Mouse (Mus musculus): ENCODE data around the gene Cacna2d1. TPM values are rescaled to one million over a fixed set of nuclear protein-coding genes. Genes with fewer than 3 reads are reported as not detected.

Gene Cacna2d1
- polyA plus RNA-seq, 1 experiment: 6.2 TPM

DNA sequence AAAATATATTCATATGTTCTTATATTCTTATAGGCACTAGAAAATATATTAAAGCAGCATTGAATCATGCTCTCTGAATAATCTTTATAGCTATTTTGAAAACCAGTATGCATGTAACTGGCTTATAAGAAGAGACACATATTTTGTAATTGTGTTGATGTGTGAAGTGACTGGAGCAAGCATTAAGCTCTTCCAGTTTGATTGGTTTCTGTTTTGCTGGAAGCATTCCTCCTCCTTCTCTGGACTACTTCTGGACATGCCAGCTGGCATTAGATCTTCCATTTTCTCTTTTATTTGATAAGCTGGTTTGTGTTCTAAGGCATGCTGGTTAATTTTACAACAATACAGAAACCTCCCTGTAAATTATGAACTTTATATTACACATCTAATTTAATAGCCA, 228.8 kb downstream of the Cacna2d1 start:
- DNase-seq (ENCODE audit: low read depth): no peak

DNA sequence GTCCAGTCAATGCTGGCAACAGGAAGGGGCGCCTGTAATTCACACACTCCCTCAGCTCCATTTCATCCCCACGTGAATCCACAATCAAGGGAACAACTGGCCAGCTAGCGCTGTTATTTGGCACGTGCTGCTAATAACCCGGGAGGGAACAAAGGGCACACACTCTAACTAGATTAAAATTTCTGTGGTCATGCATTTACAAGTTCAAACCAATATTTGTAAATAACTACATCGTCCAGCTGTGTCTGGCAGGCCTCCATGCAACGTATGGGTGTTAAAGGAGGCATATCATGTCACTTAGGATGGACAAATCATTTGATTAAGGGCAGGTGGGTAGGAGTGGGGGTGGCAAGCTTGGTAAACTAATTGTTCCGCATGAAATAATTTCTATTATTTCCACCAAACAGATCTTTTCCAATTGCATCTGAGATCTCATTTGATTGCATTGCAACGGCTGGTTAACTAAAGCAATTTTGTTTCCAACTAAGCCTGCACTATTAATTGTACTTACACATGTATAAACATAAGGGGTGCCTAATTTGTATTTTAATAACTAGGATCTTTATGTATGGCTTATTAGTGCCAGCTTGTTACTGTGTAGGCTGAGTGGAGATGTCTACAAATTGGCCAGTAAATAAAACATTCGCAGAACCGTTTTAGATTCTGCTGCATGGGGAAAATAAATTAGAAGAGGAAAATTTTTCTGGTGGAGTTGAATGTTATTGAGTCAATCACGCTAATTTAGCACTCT, 231.8 kb downstream of the Cacna2d1 start:
- DNase-seq (ENCODE audit: low read depth): no peak

DNA sequence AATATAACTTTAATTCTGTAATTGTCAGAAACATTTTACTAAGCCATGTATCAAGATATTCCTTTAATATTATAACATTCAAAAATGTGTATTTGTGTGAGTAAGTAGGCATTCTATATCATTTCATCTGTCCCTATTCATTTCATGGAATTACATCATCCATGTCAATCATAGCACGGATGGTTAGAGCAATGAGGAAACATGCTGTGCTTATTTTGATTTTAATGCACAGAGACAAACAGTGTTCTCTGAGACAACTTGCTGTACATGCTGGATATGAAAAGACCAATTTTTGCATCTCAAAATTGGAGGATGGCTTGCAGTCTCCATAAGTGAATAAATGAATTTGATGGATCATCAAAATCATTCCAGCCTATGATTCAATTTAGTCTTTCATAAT, 232.4 kb downstream of the Cacna2d1 start:
- DNase-seq (ENCODE audit: low read depth): no peak

DNA sequence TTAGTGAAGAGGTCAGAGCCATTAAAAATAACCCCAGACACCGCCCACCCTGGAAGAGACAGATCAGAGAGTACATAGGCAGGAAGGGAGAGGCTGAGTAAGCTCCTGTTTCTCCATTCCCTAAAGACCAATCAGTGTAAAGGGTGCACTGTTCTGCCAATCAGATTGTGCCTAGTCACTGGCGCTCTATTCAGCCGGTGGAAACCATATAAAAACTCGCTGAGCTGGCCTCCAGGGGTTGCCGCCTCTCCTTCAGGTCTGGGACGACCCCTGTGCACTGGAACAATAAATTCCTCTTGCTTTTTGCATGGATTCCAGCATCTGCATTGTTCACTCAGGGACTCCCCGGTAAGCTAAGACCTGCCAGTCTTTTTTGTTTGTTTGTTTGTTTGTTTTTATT, 246.6 kb downstream of the Cacna2d1 start:
- no peak for DNase-seq (ENCODE audit: low read depth)

DNA sequence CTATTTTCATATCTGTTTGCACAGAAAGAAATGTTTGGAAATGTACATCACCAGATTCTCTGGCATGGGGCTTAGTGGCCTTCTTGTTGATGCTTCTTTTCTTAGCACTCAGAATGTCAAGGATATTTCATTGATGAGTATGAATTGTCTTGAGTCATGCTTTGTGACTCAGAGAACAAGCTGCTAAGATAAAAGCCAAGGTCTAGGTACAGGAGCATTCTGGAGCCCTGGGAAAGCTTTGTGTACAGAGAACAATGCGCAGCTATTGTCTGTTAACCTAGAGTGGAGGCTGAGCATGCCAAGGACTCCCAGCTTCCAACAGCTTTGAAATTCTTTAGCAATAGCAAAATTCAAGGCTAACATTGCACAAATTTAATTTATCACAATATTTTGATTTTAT, 249.6 kb downstream of the Cacna2d1 start:
- DNase-seq (ENCODE audit: low read depth): no peak

DNA sequence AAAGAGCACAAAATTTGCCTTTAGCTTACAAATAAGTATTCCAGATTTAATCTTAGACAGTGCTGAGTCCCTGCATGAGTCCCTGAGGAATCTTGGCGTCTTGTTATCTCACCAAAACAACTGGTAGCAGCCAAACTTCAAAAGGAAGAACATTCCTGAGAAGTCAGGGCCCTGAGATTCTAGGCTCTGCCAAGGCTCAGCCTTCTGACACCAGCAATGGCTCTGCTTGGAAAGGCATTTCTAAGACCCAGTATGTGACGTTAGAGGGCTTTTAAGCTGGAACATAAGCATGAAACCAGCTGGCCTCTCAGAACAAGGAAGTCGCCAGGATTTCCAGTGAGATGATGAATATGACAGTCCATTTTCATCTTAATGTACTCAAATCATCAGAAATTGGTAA, 253.4 kb downstream of the Cacna2d1 start:
- DNase-seq (ENCODE audit: low read depth): no peak

DNA sequence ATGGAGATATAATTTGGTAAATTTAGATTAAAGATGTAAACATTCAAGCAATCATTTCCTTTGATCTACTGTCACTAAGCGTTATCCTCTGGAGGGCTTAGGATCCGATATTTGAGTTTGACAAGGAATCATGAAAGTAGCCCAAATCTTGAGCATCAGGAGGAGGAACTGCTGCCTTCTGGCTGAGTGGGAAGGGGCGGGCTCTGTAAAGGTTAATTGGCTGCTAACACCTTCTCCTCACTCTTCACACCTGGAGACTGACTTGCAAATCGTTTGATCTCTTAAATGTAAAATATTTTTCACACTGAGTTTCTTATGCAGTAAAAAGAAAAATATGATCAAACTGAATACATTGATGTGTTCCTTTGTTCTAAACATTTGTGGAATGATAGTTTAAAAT, 255.4 kb downstream of the Cacna2d1 start:
- DNase-seq (ENCODE audit: low read depth): no peak

DNA sequence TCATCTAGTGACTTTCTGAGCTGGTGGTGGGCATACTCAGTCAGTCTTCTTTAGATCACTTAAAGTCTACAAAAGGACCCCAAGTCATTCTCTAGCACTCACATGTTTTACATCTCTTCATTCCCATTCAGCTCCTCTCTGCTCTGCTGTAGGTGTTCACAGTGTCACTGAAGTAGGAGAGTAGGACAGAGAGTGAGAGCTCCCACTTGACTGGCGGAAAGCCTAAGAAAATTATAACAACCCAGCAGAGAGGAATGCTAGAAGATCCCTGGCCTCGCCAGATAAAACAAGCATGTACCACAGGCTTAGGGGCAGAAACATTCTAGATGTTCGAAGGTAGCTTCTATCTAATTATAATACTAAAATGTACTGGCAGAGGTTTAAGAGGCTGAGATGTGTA, 256.7 kb downstream of the Cacna2d1 start:
- no peak for DNase-seq (ENCODE audit: low read depth)

DNA sequence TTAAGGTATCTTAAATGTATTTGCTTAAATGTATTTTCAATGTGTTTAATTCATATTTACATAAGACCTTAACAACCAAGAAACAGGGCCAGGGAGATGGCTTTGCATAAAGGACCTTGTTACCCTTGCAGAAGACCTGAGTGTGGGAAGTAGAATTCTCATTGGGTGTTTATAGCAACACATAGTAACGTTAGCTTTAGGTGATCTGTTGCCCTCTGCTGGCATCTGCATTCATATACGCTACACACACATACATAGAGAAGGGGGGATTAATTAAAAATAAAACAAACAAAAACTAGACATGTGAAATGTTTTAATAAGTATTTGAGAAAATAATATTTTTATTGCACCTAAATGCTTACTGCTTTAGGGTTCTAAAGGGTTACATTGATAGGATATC, 265.3 kb downstream of the Cacna2d1 start:
- DNase-seq (ENCODE audit: low read depth): no peak

DNA sequence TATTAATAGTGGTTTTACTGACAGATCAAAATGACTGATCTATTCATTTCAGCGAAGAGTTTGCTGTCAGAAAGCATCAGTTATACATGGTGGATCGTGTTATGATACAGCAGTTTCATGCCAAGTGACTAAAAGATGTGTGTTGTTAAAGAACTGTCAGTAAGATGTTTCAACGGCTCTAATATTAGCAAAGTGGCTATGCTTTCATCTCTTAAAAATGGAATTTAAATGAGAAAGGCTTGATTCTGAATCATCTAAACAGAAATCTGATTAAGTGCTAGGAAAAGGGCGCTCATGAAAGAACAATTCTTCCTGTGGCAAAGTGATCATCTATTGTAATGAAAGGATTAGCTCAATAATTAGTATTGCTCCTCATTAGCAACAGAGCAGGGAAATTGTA, 287.5 kb downstream of the Cacna2d1 start:
- DNase-seq (ENCODE audit: low read depth): no peak

DNA sequence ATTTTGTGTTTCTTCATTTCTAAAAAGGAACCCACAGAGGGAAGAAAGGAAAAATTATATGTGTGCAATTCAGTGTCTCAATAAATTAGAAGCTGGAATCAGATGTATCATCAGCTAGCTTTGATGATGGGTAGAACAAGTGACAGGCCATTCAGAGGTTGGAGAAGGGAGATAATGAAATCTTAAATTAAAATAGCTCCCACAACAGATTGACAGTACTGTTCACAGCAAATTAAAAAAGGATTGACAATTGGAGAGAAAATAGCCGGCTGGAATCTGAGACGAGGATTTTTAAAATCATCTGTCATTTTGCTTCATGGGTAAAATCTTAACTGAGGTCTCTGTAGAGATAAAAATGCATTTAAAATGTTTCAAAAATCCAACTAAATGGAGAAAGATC, 290.9 kb downstream of the Cacna2d1 start:
- no peak for DNase-seq (ENCODE audit: low read depth)

DNA sequence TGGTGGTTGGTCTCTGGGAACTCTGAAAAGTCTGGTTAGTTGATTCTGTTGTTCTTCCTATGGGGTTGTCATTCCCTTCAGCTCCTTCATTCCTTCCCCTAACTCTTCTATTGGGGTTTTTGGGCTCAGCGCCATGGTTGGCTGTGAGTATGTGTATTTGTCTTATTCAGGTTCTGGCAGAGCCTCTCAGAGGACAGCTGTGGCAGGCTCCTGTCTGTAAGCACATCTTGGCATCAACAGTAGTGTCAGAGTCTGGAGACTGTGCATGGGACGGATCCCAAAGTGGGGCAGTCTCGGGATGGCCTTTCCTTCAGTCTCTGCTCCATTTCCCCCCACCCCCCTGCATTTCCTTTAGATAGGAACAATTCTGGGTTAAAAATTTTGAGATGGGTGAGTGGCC, 294.9 kb downstream of the Cacna2d1 start:
- no peak for DNase-seq (ENCODE audit: low read depth)

DNA sequence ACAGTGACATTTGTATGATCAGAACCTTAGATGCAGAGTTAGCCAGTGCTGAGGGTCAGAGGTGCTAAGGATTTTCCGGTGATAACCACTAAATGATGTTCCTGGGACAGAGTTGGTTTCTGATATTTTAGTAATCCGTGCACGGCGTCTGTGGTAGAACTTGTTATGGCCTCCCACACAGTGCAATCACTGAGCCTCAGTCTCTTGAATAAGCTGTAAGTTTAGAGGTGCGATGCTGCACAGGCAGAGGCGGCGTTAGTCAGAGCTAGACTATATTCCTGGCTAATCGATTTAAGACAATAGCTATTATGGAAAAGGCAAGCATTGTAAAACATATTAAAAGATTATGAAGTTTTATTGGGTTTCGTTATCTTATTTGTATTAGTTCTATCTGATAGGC, 297.0 kb downstream of the Cacna2d1 start:
- no peak for DNase-seq (ENCODE audit: low read depth)

DNA sequence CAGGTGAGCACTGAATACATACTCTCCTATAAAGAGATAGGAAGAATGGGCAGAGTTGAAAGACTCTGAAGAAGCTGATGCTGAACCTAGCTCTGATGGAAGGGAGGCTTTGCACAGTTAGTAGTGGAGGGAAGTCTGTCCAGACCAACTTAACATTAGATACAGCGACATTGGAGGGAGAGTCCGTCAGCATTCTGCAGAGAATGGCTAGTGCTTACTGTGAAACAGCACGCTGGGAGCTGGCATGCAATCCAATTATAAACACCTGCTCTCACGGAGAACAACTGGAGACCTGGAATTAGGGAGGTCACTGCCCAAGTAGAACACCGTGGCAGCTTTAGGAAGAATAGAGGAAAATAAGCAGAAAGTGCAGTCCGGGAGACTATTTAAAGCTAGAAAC, 300.4 kb downstream of the Cacna2d1 start:
- DNase-seq (ENCODE audit: low read depth): no peak

DNA sequence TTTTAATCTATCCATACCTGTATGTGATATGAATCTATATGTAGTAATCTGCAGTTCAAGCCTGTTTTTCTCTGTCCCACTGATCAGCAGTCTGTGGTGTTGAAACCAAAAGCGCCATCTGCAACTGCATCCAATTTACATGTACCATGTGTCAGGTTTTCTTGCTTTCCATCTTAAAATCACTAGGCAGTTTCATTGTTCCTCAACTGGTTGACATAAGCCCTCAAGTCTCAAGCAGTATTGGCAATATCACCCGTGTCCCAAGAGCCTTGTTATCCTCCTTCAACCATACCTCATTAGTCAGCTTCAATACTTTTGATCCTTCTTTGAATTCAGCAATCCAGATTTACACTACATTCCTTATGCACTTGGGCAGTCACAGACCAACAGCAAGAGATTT, 301.4 kb downstream of the Cacna2d1 start:
- no peak for DNase-seq (ENCODE audit: low read depth)

DNA sequence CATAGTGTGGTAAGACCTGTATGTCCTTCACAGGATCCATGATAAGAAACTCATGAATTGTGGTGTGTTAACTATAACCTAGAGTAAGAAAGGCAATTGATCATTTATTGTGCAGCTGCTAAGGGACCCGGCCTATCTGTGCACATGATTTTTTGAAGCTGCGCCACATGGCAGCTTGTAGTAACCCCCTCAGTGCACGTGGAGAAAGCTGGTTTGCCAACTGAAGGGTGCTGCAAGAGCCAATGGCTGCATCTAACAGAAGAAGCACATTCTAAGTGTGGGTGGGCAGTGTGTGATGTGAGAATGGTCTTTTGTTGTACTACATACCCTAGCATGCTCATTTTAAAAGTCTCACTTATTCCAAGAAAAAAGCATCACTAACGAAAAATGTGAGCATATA, 302.1 kb downstream of the Cacna2d1 start:
- no peak for DNase-seq (ENCODE audit: low read depth)

DNA sequence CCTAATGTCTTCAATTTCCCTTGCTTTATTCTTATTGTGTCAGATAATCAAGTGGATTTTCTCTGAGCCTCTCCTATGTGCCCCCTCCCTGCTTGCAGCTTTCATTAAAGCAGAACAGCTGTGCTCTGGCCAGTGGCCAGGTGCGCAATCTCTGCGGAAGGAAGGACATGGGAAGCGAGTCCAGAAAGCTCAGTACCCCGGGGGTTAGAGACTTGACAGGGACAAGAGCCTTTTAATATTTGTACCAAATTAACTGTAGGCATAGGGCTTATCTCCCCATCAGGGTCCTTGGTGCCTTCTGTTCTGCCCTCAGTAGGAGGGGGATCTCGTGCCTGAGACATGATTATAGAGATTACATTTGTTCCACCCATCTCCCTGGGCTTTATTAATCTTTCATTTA, 303.5 kb downstream of the Cacna2d1 start:
- DNase-seq (ENCODE audit: low read depth): no peak

DNA sequence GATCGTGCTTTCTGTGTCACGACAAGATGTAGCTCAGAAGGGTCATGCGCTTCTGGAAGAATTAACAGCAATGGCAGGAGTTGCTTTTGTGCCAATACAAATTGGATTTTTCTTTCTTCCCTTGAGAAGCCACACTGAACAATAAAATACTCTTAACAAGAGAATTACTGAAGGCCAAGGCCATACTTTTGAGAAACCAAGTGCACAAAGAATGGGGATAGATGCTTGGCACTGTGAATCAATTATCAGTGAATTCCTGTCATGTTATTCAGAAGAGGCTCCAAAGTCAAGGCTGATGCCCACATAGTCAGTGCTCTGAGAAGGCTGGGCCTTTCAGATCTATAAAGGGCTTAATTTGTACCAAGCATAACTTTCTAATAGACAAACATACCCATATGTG, 305.8 kb downstream of the Cacna2d1 start:
- no peak for DNase-seq (ENCODE audit: low read depth)

DNA sequence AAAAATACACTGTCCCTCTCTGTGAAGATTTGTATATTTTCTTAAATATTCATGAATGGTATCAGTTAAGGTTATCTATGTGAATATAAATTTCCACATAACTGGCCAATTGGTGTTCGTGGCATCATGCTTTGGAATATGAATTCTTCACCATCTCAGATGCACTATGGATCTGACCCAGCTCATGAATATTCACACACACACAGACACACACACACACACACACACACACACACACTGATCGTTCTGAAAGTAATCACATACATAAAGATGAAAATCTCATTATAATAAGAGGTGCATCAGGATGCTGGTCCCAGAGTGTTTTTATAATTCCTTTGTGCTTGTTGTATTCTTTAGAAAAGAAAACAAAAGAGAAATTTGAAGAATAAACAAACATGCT, 309.1 kb downstream of the Cacna2d1 start:
- no peak for DNase-seq (ENCODE audit: low read depth)

DNA sequence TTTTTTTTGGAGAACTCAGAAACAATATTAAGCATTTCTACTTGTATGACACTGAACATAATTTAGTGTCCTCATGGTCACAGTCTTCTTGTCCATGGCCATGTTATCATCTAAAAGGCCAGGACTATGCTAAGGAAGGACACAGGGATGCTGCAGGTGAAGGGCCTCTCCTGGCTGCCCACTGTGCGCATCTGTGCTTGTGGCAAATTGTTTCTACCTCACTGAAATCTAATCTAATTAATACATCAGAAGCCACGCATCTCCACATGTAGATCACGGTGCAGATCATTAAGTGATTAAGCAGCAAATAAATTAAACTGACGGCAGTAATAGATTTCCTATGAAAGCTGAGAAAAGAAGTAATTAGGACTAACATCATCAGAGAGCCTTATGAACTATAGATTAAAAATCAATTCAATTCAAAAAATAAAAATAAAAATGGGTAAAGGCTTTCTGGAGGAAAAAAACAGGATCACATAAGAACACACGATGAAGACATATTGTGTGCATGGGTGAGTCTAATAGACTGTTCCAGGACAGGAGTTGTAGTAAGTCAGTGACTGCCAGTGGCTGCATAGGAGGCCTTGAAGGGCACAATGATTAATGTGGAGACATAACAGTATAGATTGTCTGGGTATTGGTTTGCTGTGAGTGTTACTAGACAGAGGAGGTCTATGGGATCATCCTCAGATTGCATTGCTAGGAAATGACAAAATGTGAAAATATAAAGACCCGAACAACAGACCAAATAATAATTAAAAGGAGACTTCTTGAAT, 318.4 kb downstream of the Cacna2d1 start:
- no peak for DNase-seq (ENCODE audit: low read depth)

DNA sequence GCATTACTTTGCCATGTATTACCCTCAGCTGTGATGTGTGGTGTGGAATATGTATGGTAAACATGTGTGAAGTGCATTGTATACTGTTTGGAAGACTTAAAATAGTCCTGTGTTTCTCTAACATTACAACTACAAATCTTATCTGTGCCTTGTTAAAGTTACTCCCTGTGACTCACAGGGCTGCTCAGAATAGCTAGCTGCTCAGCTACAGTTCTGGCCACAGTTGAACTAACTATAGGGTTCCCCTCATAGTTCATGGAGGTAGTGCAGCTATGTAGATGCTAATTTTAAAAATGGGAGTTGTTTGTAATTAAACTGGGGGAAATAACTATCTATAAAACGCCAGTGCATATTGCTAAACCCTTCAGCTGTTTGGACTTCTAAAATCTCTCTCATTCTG, 319.3 kb downstream of the Cacna2d1 start:
- DNase-seq (ENCODE audit: low read depth): no peak

DNA sequence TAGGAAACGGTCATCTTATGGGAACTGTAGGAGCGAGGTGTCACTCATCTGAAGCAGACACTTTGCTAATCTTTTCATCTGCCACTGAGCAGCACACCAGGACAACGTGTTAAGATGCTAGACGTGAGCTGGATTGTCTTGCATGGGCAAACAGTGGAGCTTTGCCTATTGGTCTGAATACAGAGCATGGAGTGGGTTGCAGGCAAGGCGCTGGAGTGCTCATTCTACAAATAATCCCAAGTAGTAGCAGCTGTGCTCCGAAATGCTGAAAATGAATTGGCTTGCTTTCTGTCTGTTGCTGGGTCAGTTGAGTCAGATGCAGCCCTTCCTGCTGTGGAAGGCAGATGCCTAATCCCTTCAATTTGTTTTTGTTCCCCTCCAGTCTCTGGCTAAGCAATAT, 330.9 kb downstream of the Cacna2d1 start:
- DNase-seq (ENCODE audit: low read depth): no peak

DNA sequence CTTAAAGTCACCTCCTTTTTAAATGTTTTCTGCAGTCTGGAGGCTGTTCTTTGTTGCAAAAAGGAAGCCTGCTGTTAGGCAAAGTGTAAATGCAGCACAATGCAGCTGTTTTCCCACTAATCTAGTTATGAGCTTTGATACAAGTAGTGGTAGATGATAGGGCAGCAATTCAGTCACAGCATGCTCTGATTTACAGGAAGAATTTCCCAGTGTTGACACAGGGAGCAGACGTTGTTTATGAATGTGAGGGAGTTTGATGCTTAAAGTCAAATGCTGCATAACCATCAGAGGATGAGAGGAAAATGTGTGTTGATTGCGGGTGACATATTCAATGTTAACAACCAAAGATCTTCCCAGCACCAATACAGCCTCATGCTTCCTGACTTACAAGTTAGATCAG, 342.6 kb downstream of the Cacna2d1 start:
- DNase-seq (ENCODE audit: low read depth): no peak

DNA sequence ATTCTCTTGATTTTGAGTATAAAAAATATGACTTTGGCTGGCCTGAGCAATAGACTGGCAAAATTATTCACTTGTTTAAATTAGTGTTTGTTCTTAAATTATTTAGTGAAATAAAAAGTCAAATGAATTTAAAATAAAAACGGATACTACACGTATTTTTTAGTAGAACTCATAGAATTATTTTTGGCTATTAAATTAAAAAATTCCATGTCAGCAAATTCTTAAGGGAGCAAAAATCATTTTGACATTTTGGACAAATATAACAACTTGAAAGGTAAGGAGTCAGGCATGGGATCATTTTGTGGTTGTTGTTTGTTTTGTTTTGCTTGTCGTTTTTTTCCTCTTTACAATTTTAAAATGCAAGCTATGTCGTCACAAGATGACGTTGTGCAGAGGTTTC, 346.7 kb downstream of the Cacna2d1 start:
- no peak for DNase-seq (ENCODE audit: low read depth)
